Mouse (Mus musculus) kidney, adult 2 months (tissue): ENCODE measurements around the gene Gpr45.

Experiments
- CTCF ChIP-seq: fragments of 200-500 bp; conservative IDR thresholded peaks from 2 replicates; pipeline ENCODE4 v1.5.1; 2011; ENCODE audit warnings: low read depth, mild to moderate bottlenecking, control low read depth, low read length, moderate library complexity, mixed read lengths; ENCODE audit not compliant: insufficient read depth, insufficient read length
- POLR2A ChIP-seq: fragments of 200-500 bp; IDR thresholded peaks from one replicate; pipeline ENCODE4 v1.6.1; 2011; ENCODE audit warnings: low read depth, low read length, control low read depth

- no peak for TF ChIP-seq CTCF
- TF ChIP-seq POLR2A: no peak
Observed at GRCm38 (mm10) chr1:42916719-42917118, 36.0 kb upstream of the Gpr45 start.
